Mouse (Mus musculus) limb, embryonic 14.5 days (tissue): ENCODE results near the gene Stambpl1. TPM values are rescaled to one million over a fixed set of nuclear protein-coding genes. Genes with fewer than 3 reads are reported as not detected.
A peak's percentile ranks its signal among the peaks of the same experiment; 100 is the strongest.

Experiments used
- ATAC-seq: fragments of 200-750 bp; cut with Nextera tagmentation; 2 replicates; pipeline ENCODE4 v1.8.0; 2017; ENCODE audit warnings: low read depth, moderate number of reproducible peaks, moderate TSS enrichment; ENCODE audit not compliant: low FRiP score
- DNase-seq: peaks from one replicate; pipeline ENCODE4 v3.0.0-alpha.2; 2015; ENCODE audit warnings: low spot score
- H3K27ac ChIP-seq: fragments of 300-500 bp; sonication (generic); replicated peaks from 2 replicates; pipeline ENCODE4 v1.5.1; 2014; ENCODE audit warnings: low read depth, mild to moderate bottlenecking, low read length, moderate library complexity, mixed read lengths
- H3K27me3 ChIP-seq: fragments of 300-500 bp; sonication (generic); 2 replicates; pipeline ENCODE4 v1.6.1; 2014; ENCODE audit warnings: low read length, mixed read lengths; ENCODE audit not compliant: control insufficient read depth, insufficient read depth
- H3K36me3 ChIP-seq: fragments of 300-500 bp; sonication (generic); 2 replicates; pipeline ENCODE4 v1.6.1; 2014; ENCODE audit warnings: mild to moderate bottlenecking, low read length, moderate library complexity, mixed read lengths; ENCODE audit not compliant: control insufficient read depth, insufficient read depth
- H3K4me1 ChIP-seq: fragments of 300-500 bp; sonication (generic); 2 replicates; pipeline ENCODE4 v1.6.1; 2014; ENCODE audit warnings: antibody characterized with exemption, low read length, mixed read lengths; ENCODE audit not compliant: control insufficient read depth, insufficient read depth
- H3K4me2 ChIP-seq: fragments of 300-500 bp; sonication (generic); replicated peaks from 2 replicates; pipeline ENCODE4 v1.6.1; 2014; ENCODE audit warnings: low read depth, mild to moderate bottlenecking, low read length, moderate library complexity; ENCODE audit not compliant: severe bottlenecking
- H3K4me3 ChIP-seq: fragments of 300-500 bp; sonication (generic); replicated peaks from 2 replicates; pipeline ENCODE4 v1.5.1; 2014; ENCODE audit warnings: low read length
- H3K9ac ChIP-seq: fragments of 300-500 bp; sonication (generic); 2 replicates; pipeline ENCODE4 v1.6.1; 2014; ENCODE audit warnings: mild to moderate bottlenecking, low read depth, low read length, moderate library complexity; ENCODE audit not compliant: severe bottlenecking
- H3K9me3 ChIP-seq: fragments of 300-500 bp; sonication (generic); 2 replicates; pipeline ENCODE4 v1.6.1; 2016; ENCODE audit warnings: low read length; ENCODE audit not compliant: control insufficient read depth
- POLR2A ChIP-seq: fragments of 200-500 bp; IDR thresholded peaks from 2 replicates; pipeline ENCODE4 v1.8.0; 2012; ENCODE audit warnings: inconsistent platforms, mild to moderate bottlenecking, moderate library complexity, borderline replicate concordance; ENCODE audit not compliant: insufficient read depth, insufficient read length; ENCODE audit errors: extremely low read depth
- WGBS: fragments of 180-500 bp; shearing (Covaris S2); extraction: QIAGEN DNeasy Blood & Tissue Kit; methylation state at CpG from one replicate; pipeline ENCODE4 v1.1.7; 2014; 5-methylcytosine and 5-hydroxymethylcytosine counted together
- polyA plus RNA-seq, 2 experiments: library from polyadenylated mRNA; depleted of rRNA in 1 of 2; stranded (reverse) in 1 of 2; unstranded in 1 of 2; fragments of >200 nt; fragmentation: Nextera tagmentation in 1 of 2; extraction: Ambion mirVana in 1 of 2; gene quantifications; 2 replicates each; pipeline versions ENCODE4 v1.2.1 to v1.2.3; 2012 to 2014

The Stambpl1 gene
- polyA plus RNA-seq, 2 experiments = 9.0 to 14.8 TPM

DNA sequence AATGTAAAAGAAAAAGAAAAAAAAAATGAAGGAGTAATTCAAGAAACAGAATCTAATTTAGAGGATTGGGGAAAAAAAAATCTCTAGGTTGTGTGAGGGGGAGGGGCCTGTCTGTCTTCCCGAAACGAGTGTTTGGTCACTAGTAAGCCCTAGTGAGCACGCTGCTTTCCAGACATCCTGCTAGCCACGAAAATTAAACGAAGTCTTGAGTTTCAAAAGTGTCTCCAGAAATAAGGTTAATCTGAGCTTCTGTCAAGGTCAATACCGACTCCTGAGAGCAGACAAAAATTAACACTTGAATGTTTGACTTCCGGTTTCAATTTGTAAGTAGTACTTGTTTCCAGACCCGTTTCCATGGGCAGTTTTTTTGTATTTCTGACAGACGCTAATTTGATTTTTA is 1.1 kb downstream of the Stambpl1 start:
- Histone ChIP-seq H3K9ac (peak overlapping the region; percentile 76), H3K4me2 (peak overlapping the region; percentile 92), H3K27me3 (no peaks in the 10 kb centered on the region), H3K4me1 (peaks cover 17% of the 10 kb centered on the region), H3K36me3 (no peaks in the 10 kb centered on the region), H3K27ac (no peak overlapping the region), H3K9me3 (no peaks in the 10 kb centered on the region), H3K4me3 (peak overlapping the region; percentile 72)
- WGBS = 2% methylated on average over 9 of the region's 9 CpGs
- peak; percentile 49 for DNase-seq
- no peak for TF ChIP-seq POLR2A
- ATAC-seq = no peak

- Histone ChIP-seq H3K9me3 (no peaks in the 10 kb centered on the region), H3K4me2 (peak overlapping the region; percentile 92), H3K36me3 (no peaks in the 10 kb centered on the region), H3K9ac (peak overlapping the region; percentile 76; the same call in 1 of the 2 replicates), H3K4me3 (peak overlapping the region; percentile 72), H3K27me3 (no peaks in the 10 kb centered on the region), H3K27ac (no peak overlapping the region), H3K4me1 (peaks cover 18% of the 10 kb centered on the region)
- DNase-seq = no peak
- no peak for TF ChIP-seq POLR2A
- no peak for ATAC-seq
- WGBS = 29% methylated on average over 9 of the region's 9 CpGs
Observed at GRCm38 (mm10) chr19:34193683-34194082, 1.7 kb downstream of the Stambpl1 start.

GRCm38 (mm10) chr19:34194132-34194745 is 2.2 kb downstream of the Stambpl1 start:
- no peaks in the 10 kb centered on the region for H3K36me3 ChIP-seq
- peaks cover 18% of the 10 kb centered on the region for H3K4me1 ChIP-seq
- DNase-seq (no peak), ATAC-seq (no peak)
- H3K4me3 ChIP-seq = peak overlapping the region; percentile 72
- H3K9ac ChIP-seq = no peak overlapping the region
- H3K27me3 ChIP-seq = no peaks in the 10 kb centered on the region
- H3K4me2 ChIP-seq = peak overlapping the region; percentile 92
- H3K27ac ChIP-seq = no peak overlapping the region
- H3K9me3 ChIP-seq = no peaks in the 10 kb centered on the region
- TF ChIP-seq POLR2A = no peak
- WGBS = 61% methylated on average over 6 of the region's 6 CpGs

DNA sequence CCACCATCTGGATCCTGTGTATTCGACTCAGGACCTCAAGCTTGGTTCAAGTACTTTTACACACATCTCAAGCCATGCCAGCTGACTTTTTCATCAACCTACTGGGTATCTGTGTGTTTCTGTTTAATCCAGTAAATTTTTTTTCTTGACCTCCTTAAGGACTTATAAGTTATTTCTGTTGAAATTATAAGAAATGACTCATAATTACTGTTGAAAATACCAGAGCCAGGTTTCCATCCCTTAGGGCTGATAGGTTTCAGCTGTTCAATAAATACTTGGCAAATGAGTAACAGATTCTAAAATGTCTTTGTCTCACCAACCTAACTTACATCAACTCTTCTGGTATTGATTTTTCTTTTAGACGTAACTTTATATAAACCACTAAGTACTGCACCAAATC is 3.0 kb downstream of the Stambpl1 start:
- ATAC-seq (peak; percentile 47), DNase-seq (peak; percentile 78)
- peak overlapping the region; percentile 50; the same call in 1 of the 2 replicates for H3K27ac ChIP-seq
- peaks cover 18% of the 10 kb centered on the region for H3K4me1 ChIP-seq
- no peak for TF ChIP-seq POLR2A
- no peak overlapping the region for H3K4me3 ChIP-seq
- no peaks in the 10 kb centered on the region for H3K27me3 ChIP-seq
- H3K36me3 ChIP-seq = no peaks in the 10 kb centered on the region
- H3K9me3 ChIP-seq = no peaks in the 10 kb centered on the region
- no peak overlapping the region for H3K9ac ChIP-seq
- no peak overlapping the region; the same call in 1 of the 2 replicates for H3K4me2 ChIP-seq
- WGBS = 20% methylated on average over 2 of the region's 2 CpGs

- no peak overlapping the region for H3K9ac ChIP-seq
- no peak overlapping the region for H3K4me2 ChIP-seq
- no peaks in the 10 kb centered on the region for H3K27me3 ChIP-seq
- 100% methylated on average over 1 of the region's 1 CpGs for WGBS
- H3K9me3 ChIP-seq = no peaks in the 10 kb centered on the region
- ATAC-seq = no peak
- peaks cover 12% of the 10 kb centered on the region for H3K4me1 ChIP-seq
- no peak for TF ChIP-seq POLR2A
- no peak for DNase-seq
- H3K27ac ChIP-seq = no peak overlapping the region
- H3K4me3 ChIP-seq = no peak overlapping the region
- H3K36me3 ChIP-seq = no peaks in the 10 kb centered on the region
Observed at GRCm38 (mm10) chr19:34198066-34198465, 6.0 kb downstream of the Stambpl1 start.
